Mouse (Mus musculus): ENCODE data around the gene Trpm4. TPM values are rescaled to one million over a fixed set of nuclear protein-coding genes. Genes with fewer than 3 reads are reported as not detected.

Gene Trpm4
- total and polyA plus RNA-seq, 2 experiments = 1.2 to 1.5 TPM

- H3K4me1 ChIP-seq (ENCODE audit: control insufficient read depth, insufficient read depth, low read length) = no peaks in the 10 kb centered on the region
- 6% methylated on average over 8 of the region's 8 CpGs for WGBS
- peaks cover 10% of the 10 kb centered on the region; the same call in 1 of the 2 replicates for H3K27me3 ChIP-seq (ENCODE audit: control insufficient read depth, insufficient read depth, low read length)
Measured at GRCm38 (mm10) chr7:45341303-45341702, 7.7 kb upstream of the Trpm4 start.

GRCm38 (mm10) chr7:45340669-45341068 lies 7.1 kb upstream of the Trpm4 start:
- H3K27me3 ChIP-seq (ENCODE audit: control insufficient read depth, insufficient read depth, low read length) = peaks cover 10% of the 10 kb centered on the region; the same call in 1 of the 2 replicates
- H3K4me1 ChIP-seq (ENCODE audit: control insufficient read depth, insufficient read depth, low read length) = no peaks in the 10 kb centered on the region
- 5% methylated on average over 11 of the region's 11 CpGs for WGBS
- no peak overlapping the region for H3K4me3 ChIP-seq (ENCODE audit: insufficient read depth, low read depth, low read length)
- no peak for TF ChIP-seq CTCF (IDR thresholded peaks at IDR 0.05; ENCODE audit: low read depth, low read length)
- TF ChIP-seq POLR2A (IDR thresholded peaks at IDR 0.05; ENCODE audit: extremely low read depth, insufficient read depth, low read length) = no peak
- DNase-seq (ENCODE audit: extremely low read depth, low read depth, low spot score) = peak; percentile 11
- H3K36me3 ChIP-seq (ENCODE audit: control insufficient read depth, insufficient read depth, low read length) = no peaks in the 10 kb centered on the region
- no peaks in the 10 kb centered on the region for H3K79me2 ChIP-seq (ENCODE audit: control insufficient read depth, insufficient read depth, low read length)
- no peak overlapping the region for H3K9ac ChIP-seq (ENCODE audit: low read depth, low read length)
- no peak overlapping the region for H3K27ac ChIP-seq (replicated peaks; ENCODE audit: insufficient read depth, low read depth, low read length)

More at GRCm38 (mm10) chr7:45341303-45341702, 7.7 kb upstream of the Trpm4 start:
- Histone ChIP-seq H3K79me2 (ENCODE audit: control insufficient read depth, insufficient read depth, low read length) (no peaks in the 10 kb centered on the region), H3K9ac (ENCODE audit: low read depth, low read length) (no peak overlapping the region), H3K27ac (replicated peaks; ENCODE audit: insufficient read depth, low read depth, low read length) (no peak overlapping the region), H3K36me3 (ENCODE audit: control insufficient read depth, insufficient read depth, low read length) (no peaks in the 10 kb centered on the region), H3K4me3 (ENCODE audit: insufficient read depth, low read depth, low read length) (no peak overlapping the region)
- DNase-seq (ENCODE audit: extremely low read depth, low read depth, low spot score) = peak; percentile 30
- no peak for TF ChIP-seq POLR2A (IDR thresholded peaks at IDR 0.05; ENCODE audit: extremely low read depth, insufficient read depth, low read length)
- TF ChIP-seq CTCF (IDR thresholded peaks at IDR 0.05; ENCODE audit: low read depth, low read length) = peak; percentile 63

DNA sequence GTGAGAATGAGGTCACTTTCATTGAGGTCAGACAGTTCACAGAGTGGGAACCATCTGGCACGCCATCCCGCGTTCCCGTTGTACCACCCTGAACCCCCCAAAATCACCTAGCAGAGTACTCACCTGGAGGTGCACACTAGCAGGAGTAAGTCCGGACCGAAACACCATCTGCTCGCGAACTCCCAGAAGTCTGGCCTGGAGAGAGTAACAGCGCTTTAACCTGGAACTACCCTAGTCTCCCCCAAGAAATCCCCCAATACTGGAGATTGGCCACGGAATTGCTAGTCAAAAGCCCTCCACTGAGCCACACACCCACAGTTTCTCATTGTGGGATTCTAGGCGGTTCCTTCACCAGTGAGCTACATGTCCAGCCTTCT lies 6.5 kb upstream of the Trpm4 start:
- Histone ChIP-seq H3K4me1 (ENCODE audit: control insufficient read depth, insufficient read depth, low read length) (no peaks in the 10 kb centered on the region), H3K79me2 (ENCODE audit: control insufficient read depth, insufficient read depth, low read length) (no peaks in the 10 kb centered on the region), H3K4me3 (ENCODE audit: insufficient read depth, low read depth, low read length) (peak overlapping the region; percentile 21; the same call in 1 of the 2 replicates), H3K27me3 (ENCODE audit: control insufficient read depth, insufficient read depth, low read length) (peaks cover 10% of the 10 kb centered on the region; the same call in 1 of the 2 replicates), H3K36me3 (ENCODE audit: control insufficient read depth, insufficient read depth, low read length) (no peaks in the 10 kb centered on the region), H3K9ac (ENCODE audit: low read depth, low read length) (no peak overlapping the region), H3K27ac (replicated peaks; ENCODE audit: insufficient read depth, low read depth, low read length) (no peak overlapping the region)
- TF ChIP-seq POLR2A (IDR thresholded peaks at IDR 0.05; ENCODE audit: extremely low read depth, insufficient read depth, low read length) = no peak
- DNase-seq (ENCODE audit: extremely low read depth, low read depth, low spot score) = no peak
- 5% methylated on average over 11 of the region's 11 CpGs for WGBS

DNA sequence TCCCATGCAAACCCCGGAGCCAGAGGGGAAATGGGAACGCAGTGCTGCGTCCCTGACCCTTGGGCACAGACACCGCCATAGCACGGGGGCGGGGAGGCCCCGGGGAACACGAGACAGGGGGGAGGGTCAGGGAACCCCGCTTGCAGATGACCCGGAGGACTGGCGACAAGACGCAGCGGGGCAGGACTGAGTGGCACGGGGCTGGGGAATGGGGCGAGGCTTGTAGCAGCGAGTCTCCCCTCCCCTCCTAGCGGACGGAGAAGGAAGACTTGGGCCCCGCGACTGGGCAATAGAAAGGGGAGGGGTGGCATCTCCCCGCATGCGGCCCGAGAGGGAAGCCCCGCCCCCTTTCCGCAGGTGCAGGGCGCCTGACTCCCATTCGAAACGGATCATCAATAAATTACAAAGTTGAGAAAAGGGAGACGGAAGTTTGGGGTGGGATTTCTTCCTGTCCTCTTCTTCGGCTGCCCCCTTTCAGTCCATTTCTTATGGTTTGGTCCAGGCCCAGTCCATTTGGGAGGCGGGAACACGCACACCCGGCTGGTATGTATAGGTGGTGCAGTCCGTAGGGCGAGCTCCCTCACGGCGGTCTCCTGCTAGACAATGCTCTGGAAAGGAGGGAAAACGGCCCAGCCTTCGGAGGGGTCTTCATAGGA lies 6.0 kb upstream of the Trpm4 start:
- peak; percentile 31 for DNase-seq (ENCODE audit: extremely low read depth, low read depth, low spot score)

GRCm38 (mm10) chr7:45338161-45338911 lies 4.8 kb upstream of the Trpm4 start:
- peaks cover 10% of the 10 kb centered on the region; the same call in 1 of the 2 replicates for H3K27me3 ChIP-seq (ENCODE audit: control insufficient read depth, insufficient read depth, low read length)
- H3K36me3 ChIP-seq (ENCODE audit: control insufficient read depth, insufficient read depth, low read length) = no peaks in the 10 kb centered on the region
- H3K9ac ChIP-seq (ENCODE audit: low read depth, low read length) = no peak overlapping the region
- WGBS = 5% methylated on average over 14 of the region's 14 CpGs
- TF ChIP-seq CTCF (IDR thresholded peaks at IDR 0.05; ENCODE audit: low read depth, low read length) = no peak
- no peak for TF ChIP-seq POLR2A (IDR thresholded peaks at IDR 0.05; ENCODE audit: extremely low read depth, insufficient read depth, low read length)
- H3K4me1 ChIP-seq (ENCODE audit: control insufficient read depth, insufficient read depth, low read length) = no peaks in the 10 kb centered on the region
- no peak overlapping the region for H3K27ac ChIP-seq (replicated peaks; ENCODE audit: insufficient read depth, low read depth, low read length)
- no peak overlapping the region for H3K4me3 ChIP-seq (ENCODE audit: insufficient read depth, low read depth, low read length)
- DNase-seq (ENCODE audit: extremely low read depth, low read depth, low spot score) = no peak
- H3K79me2 ChIP-seq (ENCODE audit: control insufficient read depth, insufficient read depth, low read length) = no peaks in the 10 kb centered on the region

More for the DNA sequence above, 6.0 kb upstream of the Trpm4 start:
- Histone ChIP-seq H3K79me2 (ENCODE audit: control insufficient read depth, insufficient read depth, low read length) (no peaks in the 10 kb centered on the region), H3K27me3 (ENCODE audit: control insufficient read depth, insufficient read depth, low read length) (peaks cover 10% of the 10 kb centered on the region; the same call in 1 of the 2 replicates), H3K4me1 (ENCODE audit: control insufficient read depth, insufficient read depth, low read length) (no peaks in the 10 kb centered on the region), H3K9ac (ENCODE audit: low read depth, low read length) (peak overlapping the region; percentile 22), H3K4me3 (ENCODE audit: insufficient read depth, low read depth, low read length) (peak overlapping the region; percentile 57), H3K27ac (replicated peaks; ENCODE audit: insufficient read depth, low read depth, low read length) (no peak overlapping the region), H3K36me3 (ENCODE audit: control insufficient read depth, insufficient read depth, low read length) (no peaks in the 10 kb centered on the region)
- WGBS = under 1% methylated on average over 39 of the region's 39 CpGs
- TF ChIP-seq POLR2A (IDR thresholded peaks at IDR 0.05; ENCODE audit: extremely low read depth, insufficient read depth, low read length) = no peak
- TF ChIP-seq CTCF (IDR thresholded peaks at IDR 0.05; ENCODE audit: low read depth, low read length) = 0 out of 2 replicates have a peak, but pooled peaks have one; percentile 9
